Mouse (Mus musculus) mouse trophoblast stem cell (cell line): ENCODE measurements around the gene Lsm4.

Source experiments
- in situ Hi-C, 2 experiments: fragments of 300-500 bp; cut with MseI, MboI; formaldehyde crosslinking; loops; 2 replicates in 1 of 2; 3 replicates in 1 of 2; pipeline ENCODE4 v1.15.1; 2025

Lsm4 gene

GRCm38 (mm10) chr8:70699834-70700554 lies 26.9 kb downstream of the Lsm4 start:
- in situ Hi-C loops = no loop called here

- in situ Hi-C loops = no loop called here
Measured at GRCm38 (mm10) chr8:70700555-70700922, 27.5 kb downstream of the Lsm4 start.

- in situ Hi-C loops = no loop called here
Measured at GRCm38 (mm10) chr8:70701048-70701981, 28.3 kb downstream of the Lsm4 start.

GRCm38 (mm10) chr8:70701982-70702841 lies 29.2 kb downstream of the Lsm4 start:
- in situ Hi-C loops = no loop called here

GRCm38 (mm10) chr8:70702842-70703182 lies 29.8 kb downstream of the Lsm4 start:
- in situ Hi-C loops = no loop called here

- in situ Hi-C loops = no loop called here
Measured at GRCm38 (mm10) chr8:70703287-70703686, 30.2 kb downstream of the Lsm4 start, which contains the start of gene Iqcn. Iqcn (plus strand) TSS chr8:70703457.

GRCm38 (mm10) chr8:70708281-70708680 lies 35.2 kb downstream of the Lsm4 start:
- in situ Hi-C loops = loop anchor here (5.0 kb wide), 2 partner anchors 36 to 46 kb away; partner anchors contain the start of genes Lsm4 (in 1 of the 2) and Pgpep1 (in 1 of the 2)

GRCm38 (mm10) chr8:70709794-70710193 lies 36.7 kb downstream of the Lsm4 start:
- in situ Hi-C loops = loop anchor here (5.0 kb wide), 2 partner anchors 37 to 47 kb away; partner anchors contain the start of genes Lsm4 (in 1 of the 2) and Pgpep1 (in 1 of the 2)

GRCm38 (mm10) chr8:70710296-70710695 lies 37.2 kb downstream of the Lsm4 start:
- in situ Hi-C loops = no loop called here

GRCm38 (mm10) chr8:70711041-70711440 lies 38.0 kb downstream of the Lsm4 start:
- in situ Hi-C loops = no loop called here

GRCm38 (mm10) chr8:70713991-70714390 lies 40.9 kb downstream of the Lsm4 start:
- in situ Hi-C loops = no loop called here

GRCm38 (mm10) chr8:70715086-70715485 lies 42.0 kb downstream of the Lsm4 start:
- in situ Hi-C loops = no loop called here

- in situ Hi-C loops = no loop called here
Measured at GRCm38 (mm10) chr8:70716521-70717400, 43.7 kb downstream of the Lsm4 start.

GRCm38 (mm10) chr8:70718297-70718696 lies 45.2 kb downstream of the Lsm4 start, which contains the start of gene Gm3336:
Gm3336 (plus strand) TSS chr8:70718543.
- in situ Hi-C loops = no loop called here

GRCm38 (mm10) chr8:70719796-70720270 lies 46.8 kb downstream of the Lsm4 start:
- in situ Hi-C loops = loop anchor here (5.0 kb wide), 1 partner anchor 37 kb away; no protein-coding TSS in a partner anchor

- in situ Hi-C loops = loop anchor here (5.0 kb wide), 1 partner anchor 37 kb away; no protein-coding TSS in a partner anchor
Measured at GRCm38 (mm10) chr8:70720739-70721138, 47.7 kb downstream of the Lsm4 start.

- in situ Hi-C loops = loop anchor here (5.0 kb wide), 1 partner anchor 36 kb away; no protein-coding TSS in a partner anchor
Measured at GRCm38 (mm10) chr8:70721601-70722000, 48.6 kb downstream of the Lsm4 start.

GRCm38 (mm10) chr8:70723486-70724210 lies 50.6 kb downstream of the Lsm4 start, which contains the start of gene Pde4c:
Pde4c (plus strand) TSS chr8:70723720.
- in situ Hi-C loops = loop anchor here (5.0 kb wide), 1 partner anchor 34 kb away; no protein-coding TSS in a partner anchor

- in situ Hi-C loops = loop anchor here (5.0 kb wide), 1 partner anchor 33 kb away; no protein-coding TSS in a partner anchor
Measured at GRCm38 (mm10) chr8:70724216-70724615, 51.2 kb downstream of the Lsm4 start.
